Mouse (Mus musculus) testis, postnatal 10 days (tissue): ENCODE measurements at regions not wholly inside any gene's neighbourhood (a gene's known extent, or its start where the extent isn't known, plus 50 kb on each side); places are given as distances from the start of the nearest gene placed in this dataset.

Source experiments
- DNase-seq: peaks from one replicate; pipeline ENCODE4 v3.0.0; 2021; ENCODE audit warnings: low spot score

GRCm38 (mm10) chr13:46116576-46116975, 151.8 kb upstream of the Atxn1 start:
- DNase-seq, result no peak

- DNase-seq, result no peak
Measured at GRCm38 (mm10) chr13:46104971-46105370, 140.2 kb upstream of the Atxn1 start.

GRCm38 (mm10) chr13:46098621-46099020, 133.8 kb upstream of the Atxn1 start:
- DNase-seq, result no peak

GRCm38 (mm10) chr13:46098131-46098530, 133.3 kb upstream of the Atxn1 start:
- no peak for DNase-seq

- peak; percentile 45 for DNase-seq
Measured at GRCm38 (mm10) chr13:46096968-46097367, 132.2 kb upstream of the Atxn1 start.

GRCm38 (mm10) chr13:46096416-46096815, 131.6 kb upstream of the Atxn1 start:
- DNase-seq, result no peak

- DNase-seq, result no peak
Measured at GRCm38 (mm10) chr13:46092787-46093186, 128.0 kb upstream of the Atxn1 start.

- no peak for DNase-seq
Measured at GRCm38 (mm10) chr13:46091109-46091508, 126.3 kb upstream of the Atxn1 start.

- DNase-seq, result no peak
Measured at GRCm38 (mm10) chr13:46088237-46088636, 123.4 kb upstream of the Atxn1 start.

GRCm38 (mm10) chr13:46087663-46088062, 122.9 kb upstream of the Atxn1 start:
- no peak for DNase-seq

- no peak for DNase-seq
Measured at GRCm38 (mm10) chr13:46076879-46077278, 112.1 kb upstream of the Atxn1 start.

- no peak for DNase-seq
Measured at GRCm38 (mm10) chr13:46071670-46072069, 106.9 kb upstream of the Atxn1 start.

- DNase-seq, result no peak
Measured at GRCm38 (mm10) chr13:46069571-46069970, 104.8 kb upstream of the Atxn1 start.

- DNase-seq, result no peak
Measured at GRCm38 (mm10) chr13:46062758-46063157, 98.0 kb upstream of the Atxn1 start.

- no peak for DNase-seq
Measured at GRCm38 (mm10) chr13:46059870-46060269, 95.1 kb upstream of the Atxn1 start.

GRCm38 (mm10) chr13:46058862-46059261, 94.1 kb upstream of the Atxn1 start:
- DNase-seq, result no peak

- DNase-seq, result no peak
Measured at GRCm38 (mm10) chr13:46058341-46058740, 93.5 kb upstream of the Atxn1 start.

GRCm38 (mm10) chr13:46055410-46055809, 90.6 kb upstream of the Atxn1 start:
- DNase-seq, result no peak

- DNase-seq, result no peak
Measured at GRCm38 (mm10) chr13:46043568-46043967, 78.8 kb upstream of the Atxn1 start.

- no peak for DNase-seq
Measured at GRCm38 (mm10) chr13:46043016-46043415, 78.2 kb upstream of the Atxn1 start.

GRCm38 (mm10) chr13:46042224-46042623, 77.4 kb upstream of the Atxn1 start:
- DNase-seq, result no peak

- DNase-seq, result no peak
Measured at GRCm38 (mm10) chr13:46041475-46041874, 76.7 kb upstream of the Atxn1 start.

- no peak for DNase-seq
Measured at GRCm38 (mm10) chr13:46040062-46040461, 75.3 kb upstream of the Atxn1 start.

- no peak for DNase-seq
Measured at GRCm38 (mm10) chr13:46038441-46039331, 73.9 kb upstream of the Atxn1 start.
